Mouse (Mus musculus) spleen, adult 2 months (tissue): Measurements from ENCODE around the gene Igf2.

Experiments used
- CTCF ChIP-seq: fragments of 200-500 bp; IDR thresholded peaks from 2 replicates; pipeline ENCODE4 v1.5.1; 2011; ENCODE audit warnings: mild to moderate bottlenecking, inconsistent platforms; ENCODE audit not compliant: insufficient read depth, insufficient read length, insufficient replicate concordance; ENCODE audit errors: extremely low read depth
- POLR2A ChIP-seq: fragments of 200-500 bp; IDR thresholded peaks from 2 replicates; pipeline ENCODE4 v1.6.1; 2011; ENCODE audit warnings: low read depth, low read length, inconsistent platforms

GRCm38 (mm10) chr7:142636178-142636577, 30.4 kb downstream of the Igf2 start:
- TF ChIP-seq CTCF (no peak), POLR2A (no peak)
